Mouse (Mus musculus) C2C12 (cell line): ENCODE data around the gene Sfmbt2. TPM values are rescaled to one million over a fixed set of nuclear protein-coding genes. Genes with fewer than 3 reads are reported as not detected.

Experiments used
- H3K27me3 ChIP-seq: one replicate; pipeline ENCODE4 v1.6.1; 2011; ENCODE audit not compliant: control insufficient read depth, insufficient read depth, insufficient read length
- H3K36me3 ChIP-seq: one replicate; pipeline ENCODE4 v1.6.1; 2011; ENCODE audit not compliant: control insufficient read depth, insufficient read depth
- H3K4me3 ChIP-seq: one replicate; pipeline ENCODE4 v1.5.1; 2011; ENCODE audit warnings: mild to moderate bottlenecking, control low read depth; ENCODE audit not compliant: poor library complexity, insufficient read depth, severe bottlenecking
- H3K79me2 ChIP-seq: one replicate; pipeline ENCODE4 v1.6.1; 2011; ENCODE audit not compliant: control insufficient read depth, insufficient read depth
- H3K79me3 ChIP-seq: one replicate; pipeline ENCODE4 v1.6.1; 2011; ENCODE audit warnings: low read depth, control low read depth
- H3ac ChIP-seq: one replicate; pipeline ENCODE3; 2011; ENCODE audit warnings: low read depth; ENCODE audit not compliant: control insufficient read depth, insufficient read length
- CEBPB ChIP-seq: IDR thresholded peaks from one replicate; pipeline ENCODE4 v1.6.1; 2011; ENCODE audit warnings: low read depth, mild to moderate bottlenecking, control low read depth, moderate library complexity
- CTCF ChIP-seq: IDR thresholded peaks from one replicate; pipeline ENCODE4 v1.5.1; 2011; ENCODE audit not compliant: control insufficient read depth, insufficient read depth, insufficient read length
- FOSL1 ChIP-seq: IDR thresholded peaks from one replicate; pipeline ENCODE4 v1.8.0; 2011; ENCODE audit warnings: mild to moderate bottlenecking, low read length; ENCODE audit not compliant: poor library complexity, insufficient read depth, severe bottlenecking
- MAX ChIP-seq: IDR thresholded peaks from one replicate; pipeline ENCODE4 v1.6.1; 2011; ENCODE audit warnings: mild to moderate bottlenecking, control low read depth
- MYOD1 ChIP-seq: IDR thresholded peaks from one replicate; pipeline ENCODE4 v1.6.1; 2011; ENCODE audit warnings: low read depth; ENCODE audit not compliant: control insufficient read depth, insufficient read length
- MYOG ChIP-seq: IDR thresholded peaks from one replicate; pipeline ENCODE4 v1.6.1; 2011; ENCODE audit not compliant: control insufficient read depth, insufficient read length; ENCODE audit errors: extremely low read depth
- USF1 ChIP-seq: IDR thresholded peaks from one replicate; pipeline ENCODE4 v1.6.1; 2011; ENCODE audit warnings: low read depth, mild to moderate bottlenecking, control low read depth, moderate library complexity
- long read RNA-seq, 2 experiments: library from polyadenylated mRNA; unstranded; transcript quantifications; one replicate each; pipeline ENCODE4 v2.0.0; 2019 to 2020
- polyA plus RNA-seq: library from polyadenylated mRNA; unstranded; fragments of >200 nt; fragmentation: generic; extraction: Trizol; gene quantifications from one replicate; pipeline ENCODE4 v1.2.1, GENCODE M21; 2012; ENCODE audit warnings: missing spikeins

The Sfmbt2 gene
- 0.11 TPM for polyA plus RNA-seq
- long read RNA-seq, experiment 1: 0 reads
- long read RNA-seq, experiment 2: 0 reads

GRCm38 (mm10) chr2:10370176-10370575, at the start of gene Sfmbt2:
Gene Sfmbt2 (plus strand): TSS chr2:10370510.
- H3K4me3 ChIP-seq: no peak within 1 kb of the TSS
- H3K36me3 ChIP-seq: no peaks in the 10 kb centered on the region
- no peak within 1 kb of the TSS for H3ac ChIP-seq
- peaks cover 21% of the 10 kb centered on the region for H3K27me3 ChIP-seq
- H3K79me3 ChIP-seq: no peaks in the 10 kb centered on the region
- no peaks in the 10 kb centered on the region for H3K79me2 ChIP-seq
- TF ChIP-seq CTCF (no peak), FOSL1 (no peak), MYOD1 (no peak), MAX (no peak), MYOG (no peak), USF1 (no peak), CEBPB (no peak)

GRCm38 (mm10) chr2:10321093-10321492, 49.2 kb upstream of the Sfmbt2 start:
- H3K36me3 ChIP-seq: no peaks in the 10 kb centered on the region
- no peaks in the 10 kb centered on the region for H3K79me2 ChIP-seq
- H3K79me3 ChIP-seq: no peaks in the 10 kb centered on the region
- no peaks in the 10 kb centered on the region for H3K27me3 ChIP-seq
- H3K4me3 ChIP-seq: no peak overlapping the region
- TF ChIP-seq CEBPB: no peak
- TF ChIP-seq FOSL1: no peak
- no peak for TF ChIP-seq MAX
- TF ChIP-seq USF1: no peak
- no peak for TF ChIP-seq CTCF
- TF ChIP-seq MYOD1: no peak
- no peak for TF ChIP-seq MYOG
- no peak overlapping the region for H3ac ChIP-seq

GRCm38 (mm10) chr2:10323173-10323572, 47.1 kb upstream of the Sfmbt2 start:
- Histone ChIP-seq H3K79me2 (no peaks in the 10 kb centered on the region), H3K79me3 (no peaks in the 10 kb centered on the region), H3K36me3 (no peaks in the 10 kb centered on the region), H3K4me3 (no peak overlapping the region), H3ac (no peak overlapping the region), H3K27me3 (no peaks in the 10 kb centered on the region)
- TF ChIP-seq CEBPB (no peak), MYOG (no peak), FOSL1 (no peak), USF1 (no peak), MAX (no peak), MYOD1 (no peak), CTCF (no peak)

- TF ChIP-seq FOSL1: no peak
- no peak for TF ChIP-seq CTCF
- TF ChIP-seq CEBPB: no peak
- no peak for TF ChIP-seq USF1
- no peak for TF ChIP-seq MYOD1
- no peak for TF ChIP-seq MAX
- no peak for TF ChIP-seq MYOG
- Histone ChIP-seq H3K36me3 (no peaks in the 10 kb centered on the region), H3K4me3 (no peak overlapping the region)
These were observed 45.3 kb upstream of the Sfmbt2 start for GRCm38 (mm10) chr2:10324980-10325379.

GRCm38 (mm10) chr2:10330216-10330615, 40.1 kb upstream of the Sfmbt2 start:
- no peaks in the 10 kb centered on the region for H3K36me3 ChIP-seq
- H3ac ChIP-seq: no peak overlapping the region
- H3K79me2 ChIP-seq: no peaks in the 10 kb centered on the region
- H3K27me3 ChIP-seq: no peaks in the 10 kb centered on the region
- no peak overlapping the region for H3K4me3 ChIP-seq
- H3K79me3 ChIP-seq: no peaks in the 10 kb centered on the region
- TF ChIP-seq MYOG: no peak

More at GRCm38 (mm10) chr2:10324980-10325379, 45.3 kb upstream of the Sfmbt2 start:
- Histone ChIP-seq H3K79me3 (no peaks in the 10 kb centered on the region), H3K27me3 (no peaks in the 10 kb centered on the region), H3K79me2 (no peaks in the 10 kb centered on the region), H3ac (no peak overlapping the region)

GRCm38 (mm10) chr2:10334299-10334698, 36.0 kb upstream of the Sfmbt2 start:
- H3K27me3 ChIP-seq: no peaks in the 10 kb centered on the region
- TF ChIP-seq CEBPB: no peak
- TF ChIP-seq USF1: no peak
- no peak for TF ChIP-seq CTCF
- TF ChIP-seq MYOG: no peak
- TF ChIP-seq MYOD1: no peak
- no peak for TF ChIP-seq MAX
- no peak for TF ChIP-seq FOSL1
- no peaks in the 10 kb centered on the region for H3K36me3 ChIP-seq
- H3ac ChIP-seq: no peak overlapping the region
- H3K79me3 ChIP-seq: no peaks in the 10 kb centered on the region
- no peaks in the 10 kb centered on the region for H3K79me2 ChIP-seq
- H3K4me3 ChIP-seq: no peak overlapping the region
